Mouse (Mus musculus) liver, embryonic 14.5 days (tissue): ENCODE measurements around the gene Fam83e.

ENCODE experiments used
- CTCF ChIP-seq: IDR thresholded peaks from 2 replicates; pipeline ENCODE4 v1.5.1; 2016; ENCODE audit warnings: antibody characterized with exemption, low read depth, control low read depth
- EP300 ChIP-seq: IDR thresholded peaks from 2 replicates; pipeline ENCODE4 v1.6.1; 2016; ENCODE audit warnings: antibody characterized with exemption, low read depth

DNA sequence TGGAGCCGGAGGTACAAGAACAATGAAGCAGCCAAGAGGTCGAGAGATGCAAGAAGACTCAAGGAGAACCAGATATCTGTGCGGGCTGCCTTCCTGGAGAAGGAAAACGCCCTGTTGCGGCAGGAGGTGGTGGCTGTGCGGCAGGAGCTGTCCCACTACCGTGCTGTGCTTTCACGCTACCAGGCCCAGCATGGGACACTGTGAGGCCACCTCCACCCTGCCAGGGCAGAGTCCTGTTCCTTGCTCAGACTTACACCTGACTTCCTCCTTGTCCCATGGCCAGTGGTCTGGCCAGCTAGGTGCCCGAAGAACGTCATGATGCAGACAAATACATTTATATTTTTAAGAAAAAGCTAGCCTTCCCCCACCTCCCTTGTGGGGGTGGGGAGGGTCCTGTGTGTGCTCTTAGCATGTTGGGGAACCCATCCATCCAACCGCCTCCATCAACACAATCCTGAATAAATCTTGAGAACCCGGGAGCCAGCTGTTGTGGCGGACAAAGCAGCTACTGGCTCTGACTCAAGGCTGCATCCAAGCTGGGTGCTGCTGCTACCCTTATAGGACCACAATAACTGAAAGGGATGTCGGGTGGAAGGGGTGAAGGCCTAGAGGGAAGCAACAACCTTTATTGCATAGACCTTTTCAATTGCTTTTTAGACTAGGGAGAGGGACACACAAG is 11.2 kb upstream of the Fam83e start:
- TF ChIP-seq CTCF: no peak
- no peak for TF ChIP-seq EP300
